Mouse (Mus musculus): ENCODE results near the gene Gm10964. TPM values are rescaled to one million over a fixed set of nuclear protein-coding genes. Genes with fewer than 3 reads are reported as not detected.

Gene Gm10964
- polyA plus RNA-seq, 1 experiment from 2014 or later = not detected

DNA sequence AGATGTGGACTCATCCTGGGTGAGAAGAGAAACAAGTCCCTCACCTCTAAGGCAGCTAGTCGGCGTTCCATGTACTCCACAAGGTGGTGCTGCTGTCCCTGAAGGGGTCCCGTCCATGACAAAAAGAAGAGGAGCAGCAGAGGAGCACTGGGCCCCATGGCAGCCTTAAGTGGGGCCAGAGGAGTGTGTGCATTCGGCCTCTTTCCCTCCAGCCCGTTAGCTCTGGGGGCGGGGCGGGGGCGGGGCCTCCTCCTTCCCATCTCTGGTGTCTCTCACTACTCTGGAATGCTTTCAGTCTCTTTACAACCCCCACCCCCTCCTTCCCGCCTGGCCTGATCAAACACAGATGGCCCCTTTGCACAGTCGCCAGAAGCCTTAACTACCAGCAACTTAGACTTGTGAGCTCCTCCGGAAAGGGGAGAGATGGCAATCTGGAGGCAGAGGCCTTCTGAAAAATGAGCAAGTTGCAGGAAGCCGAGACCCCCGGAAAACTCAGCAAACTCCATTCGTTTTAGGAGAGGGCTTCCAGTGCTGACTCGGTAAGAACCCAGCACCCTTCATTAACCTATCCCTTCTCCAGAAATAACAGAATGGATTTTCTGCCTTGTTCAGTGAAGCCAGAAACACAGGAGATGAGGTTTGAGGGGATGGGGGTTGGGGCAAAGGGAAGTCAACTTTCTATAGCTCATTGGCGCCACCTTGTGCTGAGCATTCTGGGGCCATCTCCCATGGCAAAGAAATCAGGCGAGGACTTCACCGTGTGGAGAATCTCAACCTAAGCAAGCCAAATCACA, 1.2 kb upstream of the Gm10964 start, which contains the start of gene Olfml3:
Olfml3 (minus strand) TSS at position 224 of the 794 bp plus-strand sequence.
- DNase-seq (ENCODE audit: low spot score) (peak; percentile 95), ATAC-seq (ENCODE audit: low read depth) (peak; percentile 85)
- H3K9me3 ChIP-seq (ENCODE audit: control insufficient read depth, low read length) = no peaks in the 10 kb centered on the region
- 1% methylated on average over 18 of the region's 18 CpGs for WGBS
- H3K27me3 ChIP-seq (replicated peaks; ENCODE audit: control insufficient read depth, insufficient read depth, low read length) = no peaks in the 10 kb centered on the region
- peak within 1 kb of the TSS; percentile 56 for H3K4me2 ChIP-seq (ENCODE audit: low read depth, low read length)
- H3K27ac ChIP-seq (replicated peaks; ENCODE audit: low read depth, low read length) = peak within 1 kb of the TSS; percentile 91
- H3K9ac ChIP-seq (ENCODE audit: low read depth, low read length) = peak within 1 kb of the TSS; percentile 64
- peaks cover 44% of the 10 kb centered on the region for H3K4me1 ChIP-seq (ENCODE audit: control insufficient read depth, insufficient read depth, low read length)
- peaks cover 21% of the 10 kb centered on the region; the same call in 1 of the 2 replicates for H3K36me3 ChIP-seq (ENCODE audit: control insufficient read depth, insufficient read depth, low read length)
- H3K4me3 ChIP-seq (ENCODE audit: low read depth, low read length) = peak within 1 kb of the TSS; percentile 48

DNA sequence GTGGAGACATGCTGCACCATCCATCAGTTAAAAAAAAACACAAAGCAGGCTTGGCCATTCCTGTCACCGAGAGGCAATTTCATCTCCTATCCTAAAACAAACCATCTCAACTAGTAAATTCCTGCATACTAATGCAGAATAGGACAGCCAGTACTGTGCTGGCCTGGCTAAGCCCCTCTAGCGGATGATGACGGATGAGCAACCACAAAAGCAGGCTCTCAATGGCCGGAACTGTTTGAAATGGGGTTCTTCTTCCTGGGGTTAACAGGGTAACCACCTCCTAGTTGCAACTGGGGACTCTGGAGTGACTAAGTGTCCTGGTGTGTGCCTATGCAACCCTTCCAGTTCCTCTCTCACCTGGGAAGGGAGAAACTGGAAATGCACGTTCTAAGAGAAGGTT, 1.2 kb downstream of the Gm10964 start:
- no peak for ATAC-seq (ENCODE audit: low read depth)
- no peak for DNase-seq (ENCODE audit: low spot score)
- no peak overlapping the region for H3K4me3 ChIP-seq (ENCODE audit: low read depth, low read length)
- H3K27ac ChIP-seq (replicated peaks; ENCODE audit: low read depth, low read length) = no peak overlapping the region
- H3K9ac ChIP-seq (ENCODE audit: low read depth, low read length) = no peak overlapping the region
- H3K4me2 ChIP-seq (ENCODE audit: low read depth, low read length) = no peak overlapping the region
- no peaks in the 10 kb centered on the region for H3K9me3 ChIP-seq (ENCODE audit: control insufficient read depth, low read length)
- 51% methylated on average over 5 of the region's 5 CpGs for WGBS
- H3K36me3 ChIP-seq (ENCODE audit: control insufficient read depth, insufficient read depth, low read length) = peaks cover 45% of the 10 kb centered on the region
- no peaks in the 10 kb centered on the region for H3K27me3 ChIP-seq (replicated peaks; ENCODE audit: control insufficient read depth, insufficient read depth, low read length)
- H3K4me1 ChIP-seq (ENCODE audit: control insufficient read depth, insufficient read depth, low read length) = peaks cover 20% of the 10 kb centered on the region

DNA sequence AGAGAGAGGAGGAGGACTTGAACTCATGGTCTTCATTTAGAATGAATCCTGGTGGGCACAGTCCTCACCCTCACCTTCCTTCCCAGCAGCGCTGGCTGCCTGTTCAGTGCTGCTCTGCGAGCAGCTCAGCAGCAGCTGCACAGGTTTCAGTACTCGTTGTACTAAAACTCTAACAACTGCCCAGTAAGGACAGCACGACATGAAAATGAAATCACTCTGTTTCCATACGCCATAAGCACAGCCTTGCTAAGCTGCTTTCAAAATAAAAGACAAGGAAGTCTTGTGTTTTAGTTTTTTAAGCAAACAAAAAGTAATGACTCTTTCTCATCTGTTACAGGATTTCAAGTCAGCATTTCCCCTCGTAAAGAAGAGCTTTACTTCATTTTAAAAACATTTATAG, 4.0 kb downstream of the Gm10964 start:
- 84% methylated on average over 6 of the region's 6 CpGs for WGBS
- H3K27me3 ChIP-seq (replicated peaks; ENCODE audit: control insufficient read depth, insufficient read depth, low read length) = no peaks in the 10 kb centered on the region

DNA sequence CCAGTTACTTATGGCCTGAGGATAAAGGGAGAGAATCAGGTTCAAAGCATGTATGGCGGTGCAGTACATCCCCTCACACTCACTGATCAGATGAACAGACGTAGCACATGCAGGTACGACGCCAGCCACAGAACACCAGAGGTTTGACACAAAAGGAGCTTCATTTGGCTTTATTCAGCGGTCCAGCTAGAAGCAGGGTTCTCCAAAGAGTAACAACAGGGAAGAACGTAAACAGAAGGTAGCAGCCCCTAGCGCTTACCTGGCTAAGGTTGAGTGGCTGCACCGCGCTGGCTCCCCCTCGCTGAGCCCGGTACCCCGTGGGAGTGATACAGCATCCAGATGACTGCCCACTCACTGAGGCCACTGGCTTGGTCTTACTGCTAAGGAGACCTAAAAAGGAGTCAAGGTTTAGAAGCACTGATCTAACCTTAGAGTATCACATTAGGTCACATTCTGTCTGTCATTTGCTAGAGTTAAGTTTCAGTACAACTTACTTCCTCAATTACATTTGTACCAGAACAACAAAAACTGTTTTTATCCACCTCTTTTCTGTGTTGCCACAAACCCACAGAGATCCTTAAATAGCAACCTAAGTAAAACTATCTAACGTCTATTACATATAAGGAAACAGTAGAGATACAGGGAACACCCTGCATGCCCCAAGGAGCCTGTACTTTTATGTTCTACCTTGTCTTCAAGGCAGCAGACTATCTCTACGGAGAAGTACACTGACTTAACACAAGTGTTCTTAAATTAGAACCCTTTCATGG, 6.0 kb downstream of the Gm10964 start:
- no peak for DNase-seq (ENCODE audit: low spot score)
- 92% methylated on average over 14 of the region's 14 CpGs for WGBS

More for the DNA sequence above, 4.0 kb downstream of the Gm10964 start:
- Histone ChIP-seq H3K9me3 (ENCODE audit: control insufficient read depth, low read length) (no peaks in the 10 kb centered on the region), H3K4me3 (ENCODE audit: low read depth, low read length) (no peak overlapping the region), H3K4me1 (ENCODE audit: control insufficient read depth, insufficient read depth, low read length) (peaks cover 5% of the 10 kb centered on the region; the same call in 1 of the 2 replicates), H3K4me2 (ENCODE audit: low read depth, low read length) (no peak overlapping the region), H3K36me3 (ENCODE audit: control insufficient read depth, insufficient read depth, low read length) (peaks cover 62% of the 10 kb centered on the region), H3K9ac (ENCODE audit: low read depth, low read length) (no peak overlapping the region), H3K27ac (replicated peaks; ENCODE audit: low read depth, low read length) (no peak overlapping the region)
- DNase-seq (ENCODE audit: low spot score) (no peak), ATAC-seq (ENCODE audit: low read depth) (no peak)

DNA sequence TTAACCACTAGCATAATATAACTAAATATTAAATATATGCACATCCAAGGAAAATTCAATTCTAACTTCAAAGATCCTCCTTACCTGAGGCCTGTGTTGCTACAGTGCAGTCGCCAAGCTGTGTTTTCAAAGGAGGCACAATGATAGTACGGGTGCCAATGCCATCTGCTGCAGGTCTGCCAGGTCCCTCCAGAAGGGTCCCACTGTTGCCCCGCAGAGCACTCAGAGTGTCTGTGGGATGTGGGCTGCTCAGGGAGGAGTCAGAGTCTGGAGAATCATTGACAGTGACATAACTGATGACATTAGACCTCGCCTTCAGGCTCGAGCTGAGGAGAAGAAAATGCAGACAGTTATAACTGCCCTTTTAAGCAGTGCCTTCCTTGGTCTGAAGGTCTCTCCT, 7.5 kb downstream of the Gm10964 start:
- no peak for DNase-seq (ENCODE audit: low spot score)
- no peaks in the 10 kb centered on the region for H3K27me3 ChIP-seq (replicated peaks; ENCODE audit: control insufficient read depth, insufficient read depth, low read length)
- WGBS = 87% methylated on average over 5 of the region's 5 CpGs
- no peak overlapping the region for H3K9ac ChIP-seq (ENCODE audit: low read depth, low read length)
- H3K4me2 ChIP-seq (ENCODE audit: low read depth, low read length) = no peak overlapping the region
- no peak overlapping the region for H3K27ac ChIP-seq (replicated peaks; ENCODE audit: low read depth, low read length)
- H3K4me3 ChIP-seq (ENCODE audit: low read depth, low read length) = no peak overlapping the region
- no peaks in the 10 kb centered on the region for H3K9me3 ChIP-seq (ENCODE audit: control insufficient read depth, low read length)
- ATAC-seq (ENCODE audit: low read depth) = no peak
- H3K4me1 ChIP-seq (ENCODE audit: control insufficient read depth, insufficient read depth, low read length) = no peaks in the 10 kb centered on the region
- H3K36me3 ChIP-seq (ENCODE audit: control insufficient read depth, insufficient read depth, low read length) = peaks cover 91% of the 10 kb centered on the region

More for the DNA sequence above, 6.0 kb downstream of the Gm10964 start:
- Histone ChIP-seq H3K9ac (ENCODE audit: low read depth, low read length) (no peak overlapping the region), H3K36me3 (ENCODE audit: control insufficient read depth, insufficient read depth, low read length) (peaks cover 81% of the 10 kb centered on the region), H3K4me1 (ENCODE audit: control insufficient read depth, insufficient read depth, low read length) (no peaks in the 10 kb centered on the region), H3K9me3 (ENCODE audit: control insufficient read depth, low read length) (no peaks in the 10 kb centered on the region), H3K4me2 (ENCODE audit: low read depth, low read length) (no peak overlapping the region), H3K27ac (replicated peaks; ENCODE audit: low read depth, low read length) (no peak overlapping the region), H3K27me3 (replicated peaks; ENCODE audit: control insufficient read depth, insufficient read depth, low read length) (no peaks in the 10 kb centered on the region), H3K4me3 (ENCODE audit: low read depth, low read length) (no peak overlapping the region)
- ATAC-seq (ENCODE audit: low read depth) = no peak

DNA sequence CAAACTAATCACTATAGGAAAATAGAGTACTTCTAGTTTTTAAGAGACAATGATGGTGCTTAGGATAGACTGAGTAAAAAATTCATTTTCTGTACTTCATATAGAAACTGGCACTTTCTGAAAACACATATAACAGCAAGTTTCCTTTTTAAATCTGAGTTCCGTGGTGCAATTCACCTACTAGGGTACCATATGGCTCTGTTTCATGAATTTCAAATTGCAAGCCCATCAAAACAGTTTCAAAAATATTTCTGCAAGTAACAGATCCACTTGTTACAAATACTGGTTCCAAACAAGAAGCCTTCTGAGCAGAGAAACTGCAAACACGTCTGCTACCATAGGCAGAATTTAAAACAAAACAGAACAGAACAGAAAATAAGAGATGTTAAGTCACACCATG, 12.4 kb downstream of the Gm10964 start:
- H3K27ac ChIP-seq (replicated peaks; ENCODE audit: low read depth, low read length) = no peak overlapping the region
- ATAC-seq (ENCODE audit: low read depth) (no peak), DNase-seq (ENCODE audit: low spot score) (no peak)
- no peaks in the 10 kb centered on the region for H3K9me3 ChIP-seq (ENCODE audit: control insufficient read depth, low read length)
- peaks cover 86% of the 10 kb centered on the region for H3K36me3 ChIP-seq (ENCODE audit: control insufficient read depth, insufficient read depth, low read length)
- H3K9ac ChIP-seq (ENCODE audit: low read depth, low read length) = no peak overlapping the region
- H3K27me3 ChIP-seq (replicated peaks; ENCODE audit: control insufficient read depth, insufficient read depth, low read length) = no peaks in the 10 kb centered on the region
- no peak overlapping the region for H3K4me3 ChIP-seq (ENCODE audit: low read depth, low read length)
- H3K4me2 ChIP-seq (ENCODE audit: low read depth, low read length) = no peak overlapping the region
- H3K4me1 ChIP-seq (ENCODE audit: control insufficient read depth, insufficient read depth, low read length) = no peaks in the 10 kb centered on the region
- 79% methylated on average over 2 of the region's 2 CpGs for WGBS

DNA sequence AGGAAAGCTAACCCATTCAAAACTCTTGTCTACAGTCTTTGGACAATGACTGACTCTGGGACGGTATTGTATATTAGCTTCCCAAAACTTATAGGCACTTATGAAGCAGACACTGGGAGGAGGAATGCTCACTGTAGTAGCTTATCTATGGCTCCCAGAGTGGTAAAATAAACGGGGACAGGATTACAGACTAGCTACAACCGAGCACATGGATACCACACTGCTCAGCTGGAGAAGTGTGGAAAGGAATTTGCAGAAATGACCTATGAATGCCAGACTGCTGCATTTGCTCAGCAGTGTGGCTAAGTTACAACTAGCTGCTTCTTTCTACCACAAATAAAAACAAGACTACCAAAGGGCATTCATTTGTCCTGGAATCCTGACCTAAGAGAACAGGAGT, 16.2 kb downstream of the Gm10964 start:
- Histone ChIP-seq H3K4me1 (ENCODE audit: control insufficient read depth, insufficient read depth, low read length) (no peaks in the 10 kb centered on the region), H3K27ac (replicated peaks; ENCODE audit: low read depth, low read length) (no peak overlapping the region), H3K9ac (ENCODE audit: low read depth, low read length) (no peak overlapping the region), H3K27me3 (replicated peaks; ENCODE audit: control insufficient read depth, insufficient read depth, low read length) (no peaks in the 10 kb centered on the region), H3K36me3 (ENCODE audit: control insufficient read depth, insufficient read depth, low read length) (peaks cover 81% of the 10 kb centered on the region), H3K4me2 (ENCODE audit: low read depth, low read length) (no peak overlapping the region), H3K9me3 (ENCODE audit: control insufficient read depth, low read length) (no peaks in the 10 kb centered on the region), H3K4me3 (ENCODE audit: low read depth, low read length) (no peak overlapping the region)
- ATAC-seq (ENCODE audit: low read depth) (no peak), DNase-seq (ENCODE audit: low spot score) (no peak)
- WGBS = 87% methylated on average over 3 of the region's 3 CpGs

DNA sequence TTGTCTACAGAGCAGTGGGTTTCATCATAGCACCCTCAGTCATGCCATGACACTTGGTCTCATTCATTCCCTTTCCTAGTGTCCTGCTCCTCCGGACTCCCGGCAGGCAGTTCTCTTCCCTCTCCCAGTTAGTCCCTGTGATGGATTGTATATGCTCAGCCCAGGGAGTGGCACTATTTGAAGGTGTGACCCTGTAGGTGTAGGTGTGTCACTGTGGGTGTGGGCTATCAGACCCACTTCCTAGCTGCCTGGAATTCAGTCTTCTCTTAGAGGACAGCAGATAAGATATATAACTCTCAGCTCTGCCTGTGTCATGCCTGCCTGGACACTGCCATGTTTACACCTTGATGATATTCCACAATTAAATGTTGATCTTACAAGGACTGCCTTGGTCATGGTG, 17.8 kb downstream of the Gm10964 start:
- no peak for ATAC-seq (ENCODE audit: low read depth)
- peaks cover 77% of the 10 kb centered on the region for H3K36me3 ChIP-seq (ENCODE audit: control insufficient read depth, insufficient read depth, low read length)

More for the DNA sequence above, 17.8 kb downstream of the Gm10964 start:
- no peak overlapping the region for H3K4me3 ChIP-seq (ENCODE audit: low read depth, low read length)
- no peaks in the 10 kb centered on the region for H3K4me1 ChIP-seq (ENCODE audit: control insufficient read depth, insufficient read depth, low read length)
- 88% methylated on average over 2 of the region's 2 CpGs for WGBS
- no peak overlapping the region for H3K9ac ChIP-seq (ENCODE audit: low read depth, low read length)
- no peaks in the 10 kb centered on the region for H3K27me3 ChIP-seq (replicated peaks; ENCODE audit: control insufficient read depth, insufficient read depth, low read length)
- H3K4me2 ChIP-seq (ENCODE audit: low read depth, low read length) = no peak overlapping the region
- H3K9me3 ChIP-seq (ENCODE audit: control insufficient read depth, low read length) = no peaks in the 10 kb centered on the region
- no peak for DNase-seq (ENCODE audit: low spot score)
- H3K27ac ChIP-seq (replicated peaks; ENCODE audit: low read depth, low read length) = no peak overlapping the region
